Mouse (Mus musculus) MEL (cell line): Measurements from ENCODE around the gene Pax9. TPM values are rescaled to one million over a fixed set of nuclear protein-coding genes. Genes with fewer than 3 reads are reported as not detected.

Source experiments
- DNase-seq: peaks from one replicate; pipeline ENCODE4 v3.0.0; 2011; ENCODE audit warnings: low read depth, low spot score
- H3K27ac ChIP-seq: 2 replicates; pipeline ENCODE4 v1.5.1; 2012; ENCODE audit warnings: low read depth, mild to moderate bottlenecking, control low read depth, low read length, moderate library complexity; ENCODE audit not compliant: control insufficient read depth
- H3K27me3 ChIP-seq, 2 experiments: fragments of 150-350 bp in 1 of 2; sonication (generic) in 1 of 2; 2 replicates each; pipeline ENCODE4 v1.6.1; 2012; ENCODE audit warnings: low read length in 2 of 2, mild to moderate bottlenecking in 2 of 2, improper control_type of control experiment in 1 of 2, moderate library complexity in 1 of 2; ENCODE audit not compliant: insufficient read depth in 2 of 2, control insufficient read depth in 1 of 2
- H3K36me3 ChIP-seq, 2 experiments: 2 replicates each; pipeline ENCODE4 v1.6.1; 2012 to 2014; ENCODE audit warnings: low read length in 2 of 2, improper control_type of control experiment in 1 of 2, inconsistent platforms in 1 of 2, mild to moderate bottlenecking in 1 of 2; ENCODE audit not compliant: insufficient read depth in 2 of 2, control insufficient read depth in 1 of 2
- H3K4me1 ChIP-seq, 2 experiments: fragments of 150-350 bp in 1 of 2; sonication (generic) in 1 of 2; 2 replicates each; pipeline ENCODE4 v1.6.1; 2012; ENCODE audit warnings: low read length in 2 of 2, improper control_type of control experiment in 1 of 2, mild to moderate bottlenecking in 1 of 2; ENCODE audit not compliant: insufficient read depth in 2 of 2, control insufficient read depth in 1 of 2
- H3K4me3 ChIP-seq, 2 experiments: fragments of 150-350 bp in 1 of 2; sonication (generic) in 1 of 2; 2 replicates each; pipeline ENCODE4 v1.5.1; 2012; ENCODE audit warnings: low read depth in 2 of 2, low read length in 2 of 2, mild to moderate bottlenecking in 2 of 2, moderate library complexity in 2 of 2, control low read depth in 1 of 2, improper control_type of control experiment in 1 of 2; ENCODE audit not compliant: control insufficient read depth in 1 of 2, insufficient read depth in 1 of 2
- H3K79me2 ChIP-seq: 2 replicates; pipeline ENCODE4 v1.6.1; 2012; ENCODE audit warnings: mild to moderate bottlenecking, low read length, moderate library complexity; ENCODE audit not compliant: control insufficient read depth, poor library complexity, insufficient read depth
- H3K9ac ChIP-seq: 2 replicates; pipeline ENCODE4 v1.6.1; 2012; ENCODE audit warnings: low read depth, mild to moderate bottlenecking, control low read depth, low read length, moderate library complexity; ENCODE audit not compliant: control insufficient read depth, poor library complexity, severe bottlenecking
- H3K9me3 ChIP-seq: fragments of 150-350 bp; sonication (generic); replicated peaks from 2 replicates; pipeline ENCODE4 v1.6.1; 2012; ENCODE audit warnings: mild to moderate bottlenecking, low read length, improper control_type of control experiment, moderate library complexity; ENCODE audit not compliant: insufficient read depth
- BHLHE40 ChIP-seq: IDR thresholded peaks from 2 replicates; pipeline ENCODE4 v1.6.1; 2012; ENCODE audit warnings: low read depth, mild to moderate bottlenecking, inconsistent platforms, low read length, improper control_type of control experiment, borderline replicate concordance
- CHD2 ChIP-seq: IDR thresholded peaks from 2 replicates; pipeline ENCODE4 v1.6.1; 2011; ENCODE audit warnings: low read length, improper control_type of control experiment
- E2F4 ChIP-seq: IDR thresholded peaks from 2 replicates; pipeline ENCODE4 v1.6.1; 2011; ENCODE audit warnings: low read depth, low read length, improper control_type of control experiment, borderline replicate concordance
- JUND ChIP-seq: IDR thresholded peaks from 2 replicates; pipeline ENCODE4 v1.6.1; 2011; ENCODE audit warnings: low read depth, mild to moderate bottlenecking, improper control_type of control experiment, low read length
- KAT2A ChIP-seq: conservative IDR thresholded peaks from 2 replicates; pipeline ENCODE4 v1.6.1; 2012; ENCODE audit warnings: low read depth, low read length, improper control_type of control experiment, inconsistent platforms
- MAFK ChIP-seq: IDR thresholded peaks from 2 replicates; pipeline ENCODE4 v1.6.1; 2011; ENCODE audit warnings: low read depth, mild to moderate bottlenecking, low read length, improper control_type of control experiment, borderline replicate concordance
- MAZ ChIP-seq: IDR thresholded peaks from 2 replicates; pipeline ENCODE4 v1.6.1; 2012; ENCODE audit warnings: low read depth, mild to moderate bottlenecking, inconsistent platforms, low read length, improper control_type of control experiment
- MEF2A ChIP-seq: IDR thresholded peaks from 2 replicates; pipeline ENCODE4 v1.6.1; 2014; ENCODE audit warnings: low read depth, mild to moderate bottlenecking, inconsistent platforms, low read length, improper control_type of control experiment; ENCODE audit not compliant: poor library complexity, insufficient replicate concordance, severe bottlenecking; ENCODE audit errors: extremely low read depth
- NRF1 ChIP-seq: IDR thresholded peaks from 2 replicates; pipeline ENCODE4 v1.6.1; 2014; ENCODE audit warnings: low read depth, mild to moderate bottlenecking, inconsistent platforms, low read length, improper control_type of control experiment, moderate library complexity; ENCODE audit not compliant: poor library complexity, insufficient read depth, severe bottlenecking
- POLR2AphosphoS5 ChIP-seq: IDR thresholded peaks from 2 replicates; pipeline ENCODE4 v1.6.1; 2012; ENCODE audit warnings: low read depth, borderline replicate concordance, mild to moderate bottlenecking, inconsistent platforms, low read length, moderate library complexity, mixed read lengths
- RAD21 ChIP-seq: IDR thresholded peaks from 2 replicates; pipeline ENCODE4 v1.6.1; 2011; ENCODE audit warnings: mild to moderate bottlenecking, low read depth, low read length, improper control_type of control experiment
- RCOR1 ChIP-seq: IDR thresholded peaks from 2 replicates; pipeline ENCODE4 v1.6.1; 2012; ENCODE audit warnings: low read depth, mild to moderate bottlenecking, inconsistent platforms, low read length, improper control_type of control experiment
- TBP ChIP-seq: IDR thresholded peaks from 2 replicates; pipeline ENCODE4 v1.8.0; 2011; ENCODE audit warnings: low read depth, low read length, improper control_type of control experiment
- TCF12 ChIP-seq: IDR thresholded peaks from 2 replicates; pipeline ENCODE4 v1.6.1; 2014; ENCODE audit warnings: low read depth, mild to moderate bottlenecking, inconsistent platforms, low read length, improper control_type of control experiment, moderate library complexity
- UBTF ChIP-seq: IDR thresholded peaks from 2 replicates; pipeline ENCODE4 v1.6.1; 2012; ENCODE audit warnings: low read depth, mild to moderate bottlenecking, inconsistent platforms, low read length, improper control_type of control experiment, moderate library complexity, borderline replicate concordance; ENCODE audit not compliant: insufficient read depth
- USF1 ChIP-seq: IDR thresholded peaks from 2 replicates; pipeline ENCODE4 v1.6.1; 2014; ENCODE audit warnings: low read depth, mild to moderate bottlenecking, inconsistent platforms, low read length, improper control_type of control experiment, moderate library complexity
- USF2 ChIP-seq, 2 experiments: IDR thresholded peaks; 2 replicates each; pipeline ENCODE4 v1.6.1; 2011 to 2012; ENCODE audit warnings: improper control_type of control experiment in 2 of 2, low read length in 2 of 2, borderline replicate concordance in 1 of 2, inconsistent platforms in 1 of 2, low read depth in 1 of 2, mild to moderate bottlenecking in 1 of 2; ENCODE audit not compliant: insufficient read depth in 1 of 2
- ZC3H11A ChIP-seq: IDR thresholded peaks from 2 replicates; pipeline ENCODE4 v1.6.1; 2012; ENCODE audit warnings: low read depth, mild to moderate bottlenecking, inconsistent platforms, low read length, improper control_type of control experiment
- ZKSCAN1 ChIP-seq: IDR thresholded peaks from 2 replicates; pipeline ENCODE4 v1.6.1; 2012; ENCODE audit warnings: low read depth, mild to moderate bottlenecking, inconsistent platforms, low read length, improper control_type of control experiment, moderate library complexity
- polyA plus RNA-seq, 2 experiments: library from polyadenylated mRNA; stranded (reverse) in 1 of 2; unstranded in 1 of 2; fragments of >175 nt in 1 of 2; fragments of >200 nt in 1 of 2; gene quantifications; 2 replicates each; pipeline versions ENCODE4 v1.2.1 to v1.2.4; 2012; ENCODE audit warnings: low replicate concordance in 2 of 2, low read depth in 1 of 2; ENCODE audit not compliant: insufficient read length in 2 of 2, insufficient read depth in 1 of 2, missing spikeins in 1 of 2
- total RNA-seq: library from RNA; depleted of rRNA; stranded (reverse); fragments of 300-350 nt; gene quantifications from 2 replicates; pipeline ENCODE4 v1.2.3, GENCODE M21; 2012

Gene Pax9
- total and polyA plus RNA-seq, 3 experiments: 1.7 to 4.5 TPM; not detected in 1

DNA sequence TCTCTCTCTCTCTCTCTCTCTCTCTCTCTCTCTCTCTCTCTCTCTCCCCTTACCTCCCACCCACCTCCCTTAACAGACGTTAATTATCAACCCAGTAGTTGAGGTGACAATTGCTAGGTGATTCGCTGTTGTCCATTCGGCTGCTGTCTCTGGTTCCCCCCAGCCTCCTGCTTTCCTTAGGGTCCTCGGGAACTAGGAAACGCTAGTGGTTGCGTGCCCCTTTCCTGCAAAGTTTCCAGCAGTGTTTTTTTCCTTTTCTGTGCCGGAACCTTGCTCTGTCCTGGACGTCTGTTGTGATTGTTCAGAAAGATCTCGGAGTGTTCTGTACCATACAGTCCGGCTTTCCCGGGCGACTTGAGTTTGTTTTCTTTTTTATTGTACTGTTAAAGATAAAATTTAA is 6.2 kb downstream of the Pax9 start:
- Histone ChIP-seq H3K9ac (peak overlapping the region; percentile 70), H3K9me3 (no peaks in the 10 kb centered on the region), H3K79me2 (peaks cover 4% of the 10 kb centered on the region), H3K27ac (no peak overlapping the region), H3K27me3 (no peaks in the 10 kb centered on the region), H3K36me3 (peaks cover 0 to 6% of the 10 kb centered on the region in 2 experiments; a peak in 1 of 4 replicates), H3K4me1 (peaks cover 3 to 11% of the 10 kb centered on the region in 2 experiments; a peak in 2 of 4 replicates), H3K4me3 (peak overlapping the region; percentile 85 to 92)
- TF ChIP-seq KAT2A (no peak), USF1 (no peak), JUND (peak; percentile 85; the same call in 1 of the 2 replicates), TCF12 (no peak), NRF1 (no peak)
- DNase-seq: no peak

DNA sequence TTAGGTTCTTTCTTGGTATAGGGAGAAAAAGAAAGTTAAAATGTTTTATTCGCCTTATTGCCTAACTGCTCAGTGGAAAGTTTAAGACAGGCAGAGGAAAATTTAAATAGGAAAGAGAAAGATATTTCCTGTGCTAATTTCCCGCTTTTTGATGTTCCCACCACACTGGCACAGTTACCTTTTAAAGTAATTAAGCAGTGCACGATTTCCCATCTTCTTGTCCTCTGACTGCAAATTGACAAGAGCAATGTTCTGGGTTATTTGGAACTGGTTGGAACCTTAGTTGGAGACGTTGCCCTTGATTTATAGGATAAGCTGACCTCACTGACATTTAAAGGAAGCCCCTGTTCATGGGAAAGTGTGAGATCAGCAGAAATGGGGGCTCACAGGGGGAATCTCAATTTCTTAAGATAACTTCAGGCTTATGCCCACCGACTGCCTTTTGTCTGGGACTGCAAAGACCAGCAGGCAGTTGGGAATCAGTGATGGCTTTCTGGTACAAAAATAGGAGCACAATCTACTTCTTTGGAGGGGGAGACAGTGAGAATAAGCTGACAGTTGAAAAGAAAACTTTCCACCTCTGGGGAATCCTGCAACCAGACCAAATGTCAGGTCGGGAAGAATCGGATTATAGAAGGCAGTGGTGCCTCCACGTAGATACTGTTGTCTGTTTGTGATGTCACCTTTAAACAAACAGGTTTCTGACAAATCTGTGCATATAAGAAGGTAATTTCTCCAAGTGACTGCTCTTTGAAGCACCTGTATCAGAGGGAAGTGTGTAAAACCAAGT is 6.8 kb downstream of the Pax9 start:
- H3K9me3 ChIP-seq: no peaks in the 10 kb centered on the region
- H3K9ac ChIP-seq: peak overlapping the region; percentile 28; the same call in 1 of the 2 replicates
- DNase-seq: no peak
- H3K36me3 ChIP-seq: peaks cover 0 to 6% of the 10 kb centered on the region in 2 experiments; a peak in 1 of 4 replicates
- TF ChIP-seq USF1 (no peak), ZC3H11A (no peak), TBP (no peak), UBTF (no peak), USF2 (IDR thresholded peaks at IDR 0.05; ENCODE audit: borderline replicate concordance in 1 of 2, insufficient read depth in 1 of 2, low read depth in 1 of 2, low read length in 2 of 2) (no peak), TCF12 (no peak), E2F4 (no peak), MEF2A (no peak), POLR2AphosphoS5 (no peak), BHLHE40 (no peak), ZKSCAN1 (no peak), CHD2 (no peak), MAFK (no peak), RAD21 (no peak), RCOR1 (no peak), MAZ (no peak)
- peak overlapping the region; percentile 85 to 92; a peak in 3 of 4 replicates for H3K4me3 ChIP-seq
- no peak overlapping the region for H3K27ac ChIP-seq
- H3K79me2 ChIP-seq: peaks cover 4% of the 10 kb centered on the region
- no peaks in the 10 kb centered on the region for H3K27me3 ChIP-seq
- H3K4me1 ChIP-seq: peaks cover 3 to 11% of the 10 kb centered on the region in 2 experiments; a peak in 2 of 4 replicates
